9 mouse cellular contexts compared by ENCODE assay signal in genomic region chr2:119172862-119173576, GRCm38 (mm10). TPM values are rescaled to one million over a fixed set of nuclear protein-coding genes. Genes with fewer than 3 reads are reported as not detected.
DNase-seq lines count a peak whose midpoint lies in the region; ATAC-seq and TF ChIP-seq lines count a peak whose summit lies in the region.
"Had no signal": no experiment of that assay in that cellular context is flagged by ENCODE, and none has a peak within 500 bp of the region (broad histone marks: within the 10 kb centered on the region; RNA-seq: fewer than 3 reads in every experiment).

No protein-coding gene starts in this region.

- no peak for TF ChIP-seq CTCF in gastrocnemius, adult 2 months (IDR thresholded peaks at IDR 0.05)
- no peak for TF ChIP-seq CTCF in brain, embryonic 14.5 days (IDR thresholded peaks at IDR 0.05; ENCODE audit: borderline replicate concordance, extremely low read depth, insufficient read depth, insufficient read length)
- TF ChIP-seq CTCF in intestine, postnatal 0 days (IDR thresholded peaks at IDR 0.05; ENCODE audit: low read depth), result no peak
- no peak for TF ChIP-seq CTCF in liver, postnatal 0 days (IDR thresholded peaks at IDR 0.05; ENCODE audit: low read depth)
- no peak for TF ChIP-seq CTCF in olfactory bulb, adult 2 months (IDR thresholded peaks at IDR 0.05; ENCODE audit: insufficient read depth, low read depth, low read length)

- 8% methylated on average over 12 of the region's 13 CpGs for WGBS in intestine, postnatal 0 days
- 17% methylated on average over 13 of the region's 13 CpGs for WGBS in liver, postnatal 0 days (ENCODE audit: insufficient replicate concordance)
- WGBS in olfactory bulb, adult 2 months, result 25% methylated on average over 13 of the region's 13 CpGs

- no peak overlapping the region for H3K27ac ChIP-seq in gastrocnemius, adult 2 months
- peak overlapping the region; percentile 36 for H3K27ac ChIP-seq in intestine, postnatal 0 days (ENCODE audit: low read depth, low read length)
- no peak overlapping the region for H3K27ac ChIP-seq in liver, postnatal 0 days (ENCODE audit: low read depth)
- H3K27ac ChIP-seq in olfactory bulb, adult 2 months (ENCODE audit: insufficient read depth, low read depth, low read length), result peak overlapping the region; percentile 76

- no peaks in the 10 kb centered on the region for H3K36me3 ChIP-seq in intestine, postnatal 0 days (ENCODE audit: control insufficient read depth, insufficient read depth)
- peaks cover 9% of the 10 kb centered on the region for H3K36me3 ChIP-seq in liver, postnatal 0 days (replicated peaks; ENCODE audit: insufficient read depth, low read length)

- peak; percentile 44 for DNase-seq in gastrocnemius, adult 2 months
- no peak for DNase-seq in gastrocnemius, adult 18-20 months (ENCODE audit: low spot score)
- DNase-seq in brain, embryonic 14.5 days (ENCODE audit: low read depth), result peak; percentile 62
- DNase-seq in heart, adult 18-20 months, result peak; percentile 83 to 85
- DNase-seq in liver, postnatal 0 days, result peak; percentile 83
- DNase-seq in thymus, postnatal 4 days, result no peak

- TF ChIP-seq EP300 in liver, postnatal 0 days (IDR thresholded peaks at IDR 0.05; ENCODE audit: low read depth), result peak; percentile 45; the same call in 1 of the 2 replicates

- no peaks in the 10 kb centered on the region for H3K4me1 ChIP-seq in intestine, postnatal 0 days (replicated peaks; ENCODE audit: control insufficient read depth, insufficient read depth, low read length)
- H3K4me1 ChIP-seq in liver, postnatal 0 days (ENCODE audit: insufficient read depth), result peaks cover 31% of the 10 kb centered on the region
- H3K4me1 ChIP-seq in olfactory bulb, adult 2 months (ENCODE audit: control insufficient read depth, insufficient read depth, low read length), result peaks cover 54% of the 10 kb centered on the region

- intact Hi-C loops in gastrocnemius, adult 2 months (cut with DNase I), result no loop called here

- no peak overlapping the region for H3K4me3 ChIP-seq in gastrocnemius, adult 2 months
- 0 out of 2 replicates have a peak overlapping the region, but pooled peaks have one; percentile 0 for H3K4me3 ChIP-seq in intestine, postnatal 0 days (ENCODE audit: low read depth, low read length)
- H3K4me3 ChIP-seq in liver, postnatal 0 days (ENCODE audit: low read depth, low read length), result no peak overlapping the region
- no peak overlapping the region for H3K4me3 ChIP-seq in olfactory bulb, adult 2 months (ENCODE audit: insufficient read depth, low read depth, low read length)

- no peaks in the 10 kb centered on the region for H3K27me3 ChIP-seq in intestine, postnatal 0 days (replicated peaks; ENCODE audit: control insufficient read depth, insufficient read depth, low read length)
- no peaks in the 10 kb centered on the region for H3K27me3 ChIP-seq in liver, postnatal 0 days (ENCODE audit: insufficient read depth, low read length)

- H3K9me3 ChIP-seq in intestine, postnatal 0 days (ENCODE audit: control insufficient read depth), result no peaks in the 10 kb centered on the region
- H3K9me3 ChIP-seq in liver, postnatal 0 days (ENCODE audit: low read length), result no peaks in the 10 kb centered on the region

- H3K4me2 ChIP-seq in intestine, postnatal 0 days (replicated peaks; ENCODE audit: low read depth), result peak overlapping the region; percentile 52
- H3K4me2 ChIP-seq in liver, postnatal 0 days (ENCODE audit: low read depth, low read length), result peak overlapping the region; percentile 41

- no peak for TF ChIP-seq POLR2A in brain, embryonic 14.5 days (IDR thresholded peaks at IDR 0.05; ENCODE audit: borderline replicate concordance, extremely low read depth, insufficient read depth, insufficient read length, poor library complexity, severe bottlenecking)
- TF ChIP-seq POLR2A in olfactory bulb, adult 2 months (IDR thresholded peaks at IDR 0.05; ENCODE audit: insufficient read depth, low read depth, low read length), result no peak

- H3K9ac ChIP-seq in intestine, postnatal 0 days (ENCODE audit: low read depth, low read length), result no peak overlapping the region
- no peak overlapping the region for H3K9ac ChIP-seq in liver, postnatal 0 days (replicated peaks)

- ATAC-seq in intestine, postnatal 0 days, result peak; percentile 56
- ATAC-seq in liver, postnatal 0 days, result peak; percentile 67

RNA-seq across cellular contexts. Expression of gene Gm14137, which starts 1.3 kb away (rescaled TPM):
- not detected for total RNA-seq in gastrocnemius, adult 2 months (2021)
- not detected for total RNA-seq in gastrocnemius, adult 18-20 months (2021)
- polyA plus RNA-seq in brain, embryonic 14.5 days (2012; rRNA removed), result 0.03 TPM in 2 replicates
- total RNA-seq in heart, adult 18-20 months (2021), result not detected
- 0.08 and 0.18 TPM in 2 replicates for polyA plus RNA-seq in intestine, postnatal 0 days (2015; fragmentation: Nextera tagmentation; extraction: Ambion mirVana)
- polyA plus RNA-seq in liver, postnatal 0 days (2015; fragmentation: Nextera tagmentation; extraction: Ambion mirVana), result 0.06 and 0.08 TPM in 2 replicates
- polyA plus RNA-seq in olfactory bulb, adult 2 months (2012; ENCODE audit: insufficient read depth, insufficient read length, low replicate concordance, missing spikeins), result not detected in 2 replicates
- total RNA-seq: gastrocnemius, postnatal 36 days had no signal

RNA-seq across cellular contexts. Expression of gene Gchfr, which starts 5.4 kb away (rescaled TPM):
- total RNA-seq in gastrocnemius, adult 2 months (2021), result not detected
- under 1 TPM in 1 of 2 experiments, not detected in 1; 0.39 TPM for total RNA-seq in gastrocnemius, adult 18-20 months (2021)
- 5.3 and 6.3 TPM in 2 replicates for polyA plus RNA-seq in brain, embryonic 14.5 days (2012; rRNA removed)
- total RNA-seq in heart, adult 18-20 months (2021), result 10 to 100 TPM; 13.1 to 14.1 TPM
- 124 and 136 TPM in 2 replicates for polyA plus RNA-seq in intestine, postnatal 0 days (2015; fragmentation: Nextera tagmentation; extraction: Ambion mirVana)
- 263 and 271 TPM in 2 replicates for polyA plus RNA-seq in liver, postnatal 0 days (2015; fragmentation: Nextera tagmentation; extraction: Ambion mirVana)
- polyA plus RNA-seq in olfactory bulb, adult 2 months (2012; ENCODE audit: insufficient read depth, insufficient read length, low replicate concordance, missing spikeins), result not detected in 2 replicates
- total RNA-seq: gastrocnemius, postnatal 36 days had no signal

RNA-seq across cellular contexts. Expression of gene Rmdn3, which starts 16.2 kb away (rescaled TPM):
- total RNA-seq in gastrocnemius, adult 2 months (2021), result 1 to 10 TPM; 5.6 to 5.8 TPM
- 1 to 10 TPM; 3.4 to 4.9 TPM for total RNA-seq in gastrocnemius, adult 18-20 months (2021)
- polyA plus RNA-seq in brain, embryonic 14.5 days (2012; rRNA removed), result 35.3 and 35.4 TPM in 2 replicates
- total RNA-seq in heart, adult 18-20 months (2021), result 10 to 100 TPM; 19.4 to 20.4 TPM
- polyA plus RNA-seq in intestine, postnatal 0 days (2015; fragmentation: Nextera tagmentation; extraction: Ambion mirVana), result 177 and 185 TPM in 2 replicates
- polyA plus RNA-seq in liver, postnatal 0 days (2015; fragmentation: Nextera tagmentation; extraction: Ambion mirVana), result 37.0 and 39.0 TPM in 2 replicates
- polyA plus RNA-seq in olfactory bulb, adult 2 months (2012; ENCODE audit: insufficient read depth, insufficient read length, low replicate concordance, missing spikeins), result not detected in 2 replicates

RNA-seq across cellular contexts. Expression of gene Zfyve19, which starts 35.4 kb away (rescaled TPM):
- 10 to 100 TPM; 13.3 to 13.9 TPM for total RNA-seq in gastrocnemius, adult 2 months (2021)
- 10 to 100 TPM; 13.8 to 14.4 TPM for total RNA-seq in gastrocnemius, adult 18-20 months (2021)
- polyA plus RNA-seq in brain, embryonic 14.5 days (2012; rRNA removed), result 69.2 and 132 TPM in 2 replicates
- total RNA-seq in heart, adult 18-20 months (2021), result 10 to 100 TPM; 13.6 to 15.0 TPM
- polyA plus RNA-seq in intestine, postnatal 0 days (2015; fragmentation: Nextera tagmentation; extraction: Ambion mirVana), result 36.3 and 38.7 TPM in 2 replicates
- polyA plus RNA-seq in liver, postnatal 0 days (2015; fragmentation: Nextera tagmentation; extraction: Ambion mirVana), result 15.5 and 18.4 TPM in 2 replicates
- not detected in 2 replicates for polyA plus RNA-seq in olfactory bulb, adult 2 months (2012; ENCODE audit: insufficient read depth, insufficient read length, low replicate concordance, missing spikeins)

RNA-seq across cellular contexts. Expression of gene Dnajc17, which starts 35.6 kb away (rescaled TPM):
- total RNA-seq in gastrocnemius, adult 2 months (2021), result 1 to 10 TPM; 6.6 to 8.6 TPM
- total RNA-seq in gastrocnemius, adult 18-20 months (2021), result 1 to 10 TPM; 7.9 to 9.1 TPM
- 25.7 and 32.4 TPM in 2 replicates for polyA plus RNA-seq in brain, embryonic 14.5 days (2012; rRNA removed)
- 1 to 10 TPM; 7.3 to 7.6 TPM for total RNA-seq in heart, adult 18-20 months (2021)
- polyA plus RNA-seq in intestine, postnatal 0 days (2015; fragmentation: Nextera tagmentation; extraction: Ambion mirVana), result 8.8 and 9.4 TPM in 2 replicates
- polyA plus RNA-seq in liver, postnatal 0 days (2015; fragmentation: Nextera tagmentation; extraction: Ambion mirVana), result 4.3 and 4.6 TPM in 2 replicates
- not detected in 2 replicates for polyA plus RNA-seq in olfactory bulb, adult 2 months (2012; ENCODE audit: insufficient read depth, insufficient read length, low replicate concordance, missing spikeins)

Comparison
In these comparisons a context has a peak if more than half of its experiments do, and no peak if none do; other contexts are left out.
1. DNase-seq: peak in gastrocnemius, adult 2 months (single experiment), brain, embryonic 14.5 days (single experiment), heart, adult 18-20 months (2 of 2) and liver, postnatal 0 days (single experiment); none in gastrocnemius, adult 18-20 months (single experiment) and thymus, postnatal 4 days (single experiment).
2. H3K27ac ChIP-seq: peak in intestine, postnatal 0 days (single experiment) and olfactory bulb, adult 2 months (single experiment); none in gastrocnemius, adult 2 months (single experiment) and liver, postnatal 0 days (single experiment).
3. RNA of gene Gchfr, which starts 5.4 kb away (polyA plus RNA-seq): 263 to 271 TPM in liver, postnatal 0 days and 124 to 136 TPM in intestine, postnatal 0 days; 5.3 to 6.3 TPM in brain, embryonic 14.5 days and not detected in olfactory bulb, adult 2 months; every median in the first group is over 10 times any median in the second.
4. RNA of gene Rmdn3, which starts 16.2 kb away (polyA plus RNA-seq): 177 to 185 TPM in intestine, postnatal 0 days, 37.0 to 39.0 TPM in liver, postnatal 0 days and 35.3 to 35.4 TPM in brain, embryonic 14.5 days; not detected in olfactory bulb, adult 2 months; every median in the first group is over 10 times any median in the second.